Mouse (Mus musculus): ENCODE data around the gene Slc6a3. TPM values are rescaled to one million over a fixed set of nuclear protein-coding genes. Genes with fewer than 3 reads are reported as not detected.

Slc6a3 gene
- polyA plus RNA-seq, 1 experiment: 0.09 TPM

GRCm38 (mm10) chr13:73512776-73513673 lies 23.5 kb upstream of the Slc6a3 start:
- Histone ChIP-seq H3K4me3 (ENCODE audit: low read depth, low read length) (no peak overlapping the region), H3K27ac (ENCODE audit: insufficient read depth, low read depth, low read length) (no peak overlapping the region), H3K4me1 (ENCODE audit: control insufficient read depth, insufficient read depth, insufficient read length, low read length) (no peaks in the 10 kb centered on the region), H3K27me3 (ENCODE audit: control insufficient read depth, insufficient read depth, low read length) (no peaks in the 10 kb centered on the region), H3K36me3 (ENCODE audit: control insufficient read depth, insufficient read depth, low read length) (0 out of 2 replicates have a peak, but pooled peaks cover 5% of the 10 kb centered on the region)
- TF ChIP-seq POLR2A (IDR thresholded peaks at IDR 0.05; ENCODE audit: low read depth, low read length) (no peak), CTCF (IDR thresholded peaks at IDR 0.05; ENCODE audit: extremely low read depth, insufficient read length, insufficient replicate concordance, low read depth, low read length) (peak; percentile 73)
- WGBS: 56% methylated on average over 13 of the region's 13 CpGs

- H3K4me3 ChIP-seq (ENCODE audit: low read depth, low read length): no peak overlapping the region
- no peaks in the 10 kb centered on the region for H3K4me1 ChIP-seq (ENCODE audit: control insufficient read depth, insufficient read depth, insufficient read length, low read length)
- no peak overlapping the region for H3K27ac ChIP-seq (ENCODE audit: insufficient read depth, low read depth, low read length)
- no peak for TF ChIP-seq CTCF (IDR thresholded peaks at IDR 0.05; ENCODE audit: extremely low read depth, insufficient read length, insufficient replicate concordance, low read depth, low read length)
- no peak for TF ChIP-seq POLR2A (IDR thresholded peaks at IDR 0.05; ENCODE audit: low read depth, low read length)
- WGBS: 71% methylated on average over 4 of the region's 4 CpGs
- 0 out of 2 replicates have a peak, but pooled peaks cover 2% of the 10 kb centered on the region for H3K36me3 ChIP-seq (ENCODE audit: control insufficient read depth, insufficient read depth, low read length)
- H3K27me3 ChIP-seq (ENCODE audit: control insufficient read depth, insufficient read depth, low read length): no peaks in the 10 kb centered on the region
These were observed 19.7 kb upstream of the Slc6a3 start for GRCm38 (mm10) chr13:73516886-73517285.

GRCm38 (mm10) chr13:73533716-73534115 lies 2.8 kb upstream of the Slc6a3 start:
- no peak overlapping the region for H3K4me3 ChIP-seq (ENCODE audit: low read depth, low read length)
- 42% methylated on average over 3 of the region's 3 CpGs for WGBS
- TF ChIP-seq CTCF (IDR thresholded peaks at IDR 0.05; ENCODE audit: extremely low read depth, insufficient read length, insufficient replicate concordance, low read depth, low read length): no peak
- no peak for TF ChIP-seq POLR2A (IDR thresholded peaks at IDR 0.05; ENCODE audit: low read depth, low read length)
- peaks cover 21% of the 10 kb centered on the region; the same call in 1 of the 2 replicates for H3K27me3 ChIP-seq (ENCODE audit: control insufficient read depth, insufficient read depth, low read length)
- no peaks in the 10 kb centered on the region for H3K36me3 ChIP-seq (ENCODE audit: control insufficient read depth, insufficient read depth, low read length)
- peak overlapping the region; percentile 47; the same call in 1 of the 2 replicates for H3K27ac ChIP-seq (ENCODE audit: insufficient read depth, low read depth, low read length)
- H3K4me1 ChIP-seq (ENCODE audit: control insufficient read depth, insufficient read depth, insufficient read length, low read length): peaks cover 8% of the 10 kb centered on the region; the same call in 1 of the 2 replicates

- H3K27me3 ChIP-seq (ENCODE audit: control insufficient read depth, insufficient read depth, low read length): peaks cover 21% of the 10 kb centered on the region; the same call in 1 of the 2 replicates
- 55% methylated on average over 3 of the region's 3 CpGs for WGBS
- no peak overlapping the region for H3K4me3 ChIP-seq (ENCODE audit: low read depth, low read length)
- no peak overlapping the region for H3K27ac ChIP-seq (ENCODE audit: insufficient read depth, low read depth, low read length)
- no peaks in the 10 kb centered on the region for H3K36me3 ChIP-seq (ENCODE audit: control insufficient read depth, insufficient read depth, low read length)
- TF ChIP-seq CTCF (IDR thresholded peaks at IDR 0.05; ENCODE audit: extremely low read depth, insufficient read length, insufficient replicate concordance, low read depth, low read length) (no peak), POLR2A (IDR thresholded peaks at IDR 0.05; ENCODE audit: low read depth, low read length) (no peak)
- peaks cover 6% of the 10 kb centered on the region; the same call in 1 of the 2 replicates for H3K4me1 ChIP-seq (ENCODE audit: control insufficient read depth, insufficient read depth, insufficient read length, low read length)
These were observed 1.3 kb upstream of the Slc6a3 start for GRCm38 (mm10) chr13:73535287-73535686.

GRCm38 (mm10) chr13:73536824-73537223 lies 277 bp downstream of the Slc6a3 start:
- TF ChIP-seq POLR2A (IDR thresholded peaks at IDR 0.05; ENCODE audit: low read depth, low read length) (no peak), CTCF (IDR thresholded peaks at IDR 0.05; ENCODE audit: extremely low read depth, insufficient read length, insufficient replicate concordance, low read depth, low read length) (no peak)
- peak overlapping the region; percentile 49 for H3K4me3 ChIP-seq (ENCODE audit: low read depth, low read length)
- H3K4me1 ChIP-seq (ENCODE audit: control insufficient read depth, insufficient read depth, insufficient read length, low read length): peaks cover 6% of the 10 kb centered on the region; the same call in 1 of the 2 replicates
- WGBS: 13% methylated on average over 13 of the region's 13 CpGs
- H3K27ac ChIP-seq (ENCODE audit: insufficient read depth, low read depth, low read length): no peak overlapping the region
- no peaks in the 10 kb centered on the region for H3K36me3 ChIP-seq (ENCODE audit: control insufficient read depth, insufficient read depth, low read length)
- H3K27me3 ChIP-seq (ENCODE audit: control insufficient read depth, insufficient read depth, low read length): peaks cover 21% of the 10 kb centered on the region; the same call in 1 of the 2 replicates

- Histone ChIP-seq H3K27me3 (ENCODE audit: control insufficient read depth, insufficient read depth, low read length) (no peaks in the 10 kb centered on the region), H3K27ac (ENCODE audit: insufficient read depth, low read depth, low read length) (no peak overlapping the region), H3K36me3 (ENCODE audit: control insufficient read depth, insufficient read depth, low read length) (no peaks in the 10 kb centered on the region), H3K4me1 (ENCODE audit: control insufficient read depth, insufficient read depth, insufficient read length, low read length) (no peaks in the 10 kb centered on the region), H3K4me3 (ENCODE audit: low read depth, low read length) (no peak overlapping the region)
- TF ChIP-seq CTCF (IDR thresholded peaks at IDR 0.05; ENCODE audit: extremely low read depth, insufficient read length, insufficient replicate concordance, low read depth, low read length) (no peak), POLR2A (IDR thresholded peaks at IDR 0.05; ENCODE audit: low read depth, low read length) (no peak)
- 83% methylated on average over 5 of the region's 5 CpGs for WGBS
These were observed 27.7 kb downstream of the Slc6a3 start for GRCm38 (mm10) chr13:73564201-73564600.

GRCm38 (mm10) chr13:73575051-73575450 lies 38.5 kb downstream of the Slc6a3 start:
- no peaks in the 10 kb centered on the region for H3K4me1 ChIP-seq (ENCODE audit: control insufficient read depth, insufficient read depth, insufficient read length, low read length)
- H3K4me3 ChIP-seq (ENCODE audit: low read depth, low read length): no peak overlapping the region
- TF ChIP-seq CTCF (IDR thresholded peaks at IDR 0.05; ENCODE audit: extremely low read depth, insufficient read length, insufficient replicate concordance, low read depth, low read length) (no peak), POLR2A (IDR thresholded peaks at IDR 0.05; ENCODE audit: low read depth, low read length) (no peak)
- H3K27ac ChIP-seq (ENCODE audit: insufficient read depth, low read depth, low read length): no peak overlapping the region
- H3K36me3 ChIP-seq (ENCODE audit: control insufficient read depth, insufficient read depth, low read length): no peaks in the 10 kb centered on the region
- no peaks in the 10 kb centered on the region for H3K27me3 ChIP-seq (ENCODE audit: control insufficient read depth, insufficient read depth, low read length)

Measured in small intestine, adult 2 months (tissue).